Mouse (Mus musculus): ENCODE measurements around the gene Zfp82.
"Not testable (repeated sequence)": the region's sequence is repeated elsewhere in the genome, so short reads cannot be mapped to it uniquely, and the experiment has no call there.

Zfp82 gene

GRCm38 (mm10) chr7:30072146-30073028 lies at the start of gene Zfp82:
Gene Zfp82, minus strand, starts transcription at chr7:30072900.
- H3K9me3 ChIP-seq (ENCODE audit: low read length): no peaks in the 10 kb centered on the region
- no peak for TF ChIP-seq NANOG (IDR thresholded peaks at IDR 0.05; ENCODE audit: borderline replicate concordance, low read length)
- no peak for TF ChIP-seq POU5F1 (IDR thresholded peaks at IDR 0.05; ENCODE audit: borderline replicate concordance, low read length)
- TF ChIP-seq CTCF (conservative IDR thresholded peaks at IDR 0.05; ENCODE audit: low read length): no peak

GRCm38 (mm10) chr7:30122188-30122530 lies 49.5 kb upstream of the Zfp82 start:
- peaks cover 37% of the 10 kb centered on the region for H3K4me1 ChIP-seq (replicated peaks; ENCODE audit: low read depth, low read length)
- 0 out of 2 replicates have a peak, but pooled peaks cover 2% of the 10 kb centered on the region for H3K36me3 ChIP-seq (ENCODE audit: insufficient read depth, low read length)
- H3K27me3 ChIP-seq (ENCODE audit: insufficient read depth, low read length): no peaks in the 10 kb centered on the region
- H3K9me3 ChIP-seq (ENCODE audit: low read length): peaks cover 18% of the 10 kb centered on the region
- H3K4me3 ChIP-seq (replicated peaks; ENCODE audit: low read length): peak overlapping the region; percentile 91
- no peak for TF ChIP-seq CTCF (conservative IDR thresholded peaks at IDR 0.05; ENCODE audit: low read length)
- TF ChIP-seq NANOG (IDR thresholded peaks at IDR 0.05; ENCODE audit: borderline replicate concordance, low read length): no peak
- no peak for TF ChIP-seq POU5F1 (IDR thresholded peaks at IDR 0.05; ENCODE audit: borderline replicate concordance, low read length)

More at GRCm38 (mm10) chr7:30072146-30073028, at the start of gene Zfp82:
- Histone ChIP-seq H3K36me3 (ENCODE audit: insufficient read depth, low read length) (peaks cover 51% of the 10 kb centered on the region), H3K4me1 (replicated peaks; ENCODE audit: low read depth, low read length) (peaks cover 12% of the 10 kb centered on the region), H3K27me3 (ENCODE audit: insufficient read depth, low read length) (no peaks in the 10 kb centered on the region), H3K4me3 (replicated peaks; ENCODE audit: low read length) (peak within 1 kb of the TSS; percentile 96)

GRCm38 (mm10) chr7:30121308-30122187 lies 48.8 kb upstream of the Zfp82 start, which contains the start of gene Zfp382:
Gene Zfp382, plus strand, starts transcription at chr7:30121942.
- H3K27me3 ChIP-seq (ENCODE audit: insufficient read depth, low read length): no peaks in the 10 kb centered on the region
- H3K36me3 ChIP-seq (ENCODE audit: insufficient read depth, low read length): no peaks in the 10 kb centered on the region
- peaks cover 23% of the 10 kb centered on the region for H3K9me3 ChIP-seq (ENCODE audit: low read length)
- peak within 1 kb of the TSS; percentile 91 for H3K4me3 ChIP-seq (replicated peaks; ENCODE audit: low read length)
- TF ChIP-seq CTCF (conservative IDR thresholded peaks at IDR 0.05; ENCODE audit: low read length): no peak
- TF ChIP-seq NANOG (IDR thresholded peaks at IDR 0.05; ENCODE audit: borderline replicate concordance, low read length): no peak
- no peak for TF ChIP-seq POU5F1 (IDR thresholded peaks at IDR 0.05; ENCODE audit: borderline replicate concordance, low read length)
- H3K4me1 ChIP-seq (replicated peaks; ENCODE audit: low read depth, low read length): peaks cover 32% of the 10 kb centered on the region

GRCm38 (mm10) chr7:30117935-30118334 lies 45.2 kb upstream of the Zfp82 start:
- Histone ChIP-seq H3K9me3 (ENCODE audit: low read length) (peaks cover 53% of the 10 kb centered on the region), H3K4me1 (replicated peaks; ENCODE audit: low read depth, low read length) (peaks cover 16% of the 10 kb centered on the region)
- not testable (repeated sequence) for H3K27me3 ChIP-seq (ENCODE audit: insufficient read depth, low read length); H3K4me3 ChIP-seq (replicated peaks; ENCODE audit: low read length); H3K36me3 ChIP-seq (ENCODE audit: insufficient read depth, low read length)

GRCm38 (mm10) chr7:30116076-30116475 lies 43.4 kb upstream of the Zfp82 start:
- Histone ChIP-seq H3K4me1 (replicated peaks; ENCODE audit: low read depth, low read length) (peaks cover 6% of the 10 kb centered on the region), H3K9me3 (ENCODE audit: low read length) (peaks cover 53% of the 10 kb centered on the region), H3K4me3 (replicated peaks; ENCODE audit: low read length) (no peak overlapping the region), H3K27me3 (ENCODE audit: insufficient read depth, low read length) (no peaks in the 10 kb centered on the region), H3K36me3 (ENCODE audit: insufficient read depth, low read length) (no peaks in the 10 kb centered on the region)
- TF ChIP-seq NANOG (IDR thresholded peaks at IDR 0.05; ENCODE audit: borderline replicate concordance, low read length): no peak
- no peak for TF ChIP-seq POU5F1 (IDR thresholded peaks at IDR 0.05; ENCODE audit: borderline replicate concordance, low read length)
- no peak for TF ChIP-seq CTCF (conservative IDR thresholded peaks at IDR 0.05; ENCODE audit: low read length)

- Histone ChIP-seq H3K36me3 (ENCODE audit: insufficient read depth, low read length) (peaks cover 36% of the 10 kb centered on the region), H3K27me3 (ENCODE audit: insufficient read depth, low read length) (no peaks in the 10 kb centered on the region), H3K4me1 (replicated peaks; ENCODE audit: low read depth, low read length) (peaks cover 41% of the 10 kb centered on the region), H3K9me3 (ENCODE audit: low read length) (no peaks in the 10 kb centered on the region), H3K4me3 (replicated peaks; ENCODE audit: low read length) (peak overlapping the region; percentile 57)
- TF ChIP-seq NANOG (IDR thresholded peaks at IDR 0.05; ENCODE audit: borderline replicate concordance, low read length): no peak
Observed at GRCm38 (mm10) chr7:30099297-30099696, 26.6 kb upstream of the Zfp82 start.

- no peaks in the 10 kb centered on the region for H3K27me3 ChIP-seq (ENCODE audit: insufficient read depth, low read length)
- H3K4me3 ChIP-seq (replicated peaks; ENCODE audit: low read length): peak overlapping the region; percentile 89
- H3K4me1 ChIP-seq (replicated peaks; ENCODE audit: low read depth, low read length): peaks cover 68% of the 10 kb centered on the region
- no peaks in the 10 kb centered on the region for H3K9me3 ChIP-seq (ENCODE audit: low read length)
- no peak for TF ChIP-seq NANOG (IDR thresholded peaks at IDR 0.05; ENCODE audit: borderline replicate concordance, low read length)
- no peak for TF ChIP-seq POU5F1 (IDR thresholded peaks at IDR 0.05; ENCODE audit: borderline replicate concordance, low read length)
- TF ChIP-seq CTCF (conservative IDR thresholded peaks at IDR 0.05; ENCODE audit: low read length): no peak
- H3K36me3 ChIP-seq (ENCODE audit: insufficient read depth, low read length): peaks cover 9% of the 10 kb centered on the region; the same call in 1 of the 2 replicates
Observed at GRCm38 (mm10) chr7:30095551-30096125, 22.9 kb upstream of the Zfp82 start.
